Mouse (Mus musculus) stomach, embryonic 15.5 days (tissue): ENCODE measurements around the gene Ldb2. TPM values are rescaled to one million over a fixed set of nuclear protein-coding genes. Genes with fewer than 3 reads are reported as not detected.

ENCODE experiments used
- ATAC-seq: fragments of 200-750 bp; cut with Nextera tagmentation; 2 replicates; pipeline ENCODE4 v1.8.0; 2017; ENCODE audit warnings: low read depth, moderate number of reproducible peaks, moderate TSS enrichment; ENCODE audit not compliant: insufficient read depth, low FRiP score
- H3K27ac ChIP-seq: fragments of 300-500 bp; sonication (generic); 2 replicates; pipeline ENCODE4 v1.5.1; 2015; ENCODE audit warnings: mild to moderate bottlenecking, inconsistent platforms
- H3K27me3 ChIP-seq: fragments of 300-500 bp; sonication (generic); replicated peaks from 2 replicates; pipeline ENCODE4 v1.6.1; 2015; ENCODE audit warnings: inconsistent platforms
- H3K36me3 ChIP-seq: fragments of 300-500 bp; sonication (generic); 2 replicates; pipeline ENCODE4 v1.6.1; 2015; ENCODE audit warnings: inconsistent platforms
- H3K4me1 ChIP-seq: fragments of 300-500 bp; sonication (generic); 2 replicates; pipeline ENCODE4 v1.6.1; 2015; ENCODE audit warnings: inconsistent platforms
- H3K4me2 ChIP-seq: fragments of 300-500 bp; sonication (generic); 2 replicates; pipeline ENCODE4 v1.6.1; 2015; ENCODE audit warnings: mild to moderate bottlenecking, inconsistent platforms
- H3K4me3 ChIP-seq: fragments of 300-500 bp; sonication (generic); replicated peaks from 2 replicates; pipeline ENCODE4 v1.5.1; 2015; ENCODE audit warnings: inconsistent platforms
- H3K9ac ChIP-seq: fragments of 300-500 bp; sonication (generic); 2 replicates; pipeline ENCODE4 v1.6.1; 2015; ENCODE audit warnings: inconsistent platforms
- H3K9me3 ChIP-seq: fragments of 300-500 bp; sonication (generic); 2 replicates; pipeline ENCODE4 v1.6.1; 2016; ENCODE audit warnings: inconsistent platforms
- WGBS: fragments of 180-500 bp; shearing (Covaris S2); methylation state at CpG from one replicate; pipeline ENCODE4 v1.1.7; 2015; 5-methylcytosine and 5-hydroxymethylcytosine counted together
- polyA plus RNA-seq: library from polyadenylated mRNA; unstranded; fragments of >200 nt; fragmentation: Nextera tagmentation; extraction: Ambion mirVana; gene quantifications from 2 replicates; pipeline ENCODE4 v1.2.1, GENCODE M21; 2015

Gene Ldb2
- polyA plus RNA-seq, 1 experiment from 2014 or later, result 41.4 TPM

GRCm38 (mm10) chr5:44677814-44678213 lies 121.7 kb downstream of the Ldb2 start:
- no peak overlapping the region for H3K4me2 ChIP-seq
- no peak overlapping the region for H3K27ac ChIP-seq
- no peaks in the 10 kb centered on the region for H3K9me3 ChIP-seq
- no peaks in the 10 kb centered on the region for H3K4me1 ChIP-seq
- WGBS, result 59% methylated on average over 5 of the region's 5 CpGs
- H3K36me3 ChIP-seq, result no peaks in the 10 kb centered on the region
- H3K4me3 ChIP-seq, result no peak overlapping the region
- no peak for ATAC-seq
- H3K27me3 ChIP-seq, result no peaks in the 10 kb centered on the region
- H3K9ac ChIP-seq, result no peak overlapping the region

GRCm38 (mm10) chr5:44676145-44676754 lies 123.2 kb downstream of the Ldb2 start:
- no peaks in the 10 kb centered on the region for H3K9me3 ChIP-seq
- no peak overlapping the region for H3K27ac ChIP-seq
- ATAC-seq, result no peak
- WGBS, result 81% methylated on average over 5 of the region's 5 CpGs
- H3K4me1 ChIP-seq, result no peaks in the 10 kb centered on the region
- no peak overlapping the region for H3K4me3 ChIP-seq
- no peaks in the 10 kb centered on the region for H3K36me3 ChIP-seq
- H3K4me2 ChIP-seq, result no peak overlapping the region
- H3K9ac ChIP-seq, result no peak overlapping the region
- no peaks in the 10 kb centered on the region for H3K27me3 ChIP-seq

- no peak overlapping the region for H3K4me2 ChIP-seq
- no peak overlapping the region for H3K9ac ChIP-seq
- no peak overlapping the region for H3K4me3 ChIP-seq
- peak; percentile 63; the same call in 1 of the 2 replicates for ATAC-seq
- no peaks in the 10 kb centered on the region for H3K9me3 ChIP-seq
- 23% methylated on average over 2 of the region's 2 CpGs for WGBS
- H3K4me1 ChIP-seq, result no peaks in the 10 kb centered on the region
- H3K36me3 ChIP-seq, result no peaks in the 10 kb centered on the region
- H3K27ac ChIP-seq, result peak overlapping the region; percentile 62; the same call in 1 of the 2 replicates
- H3K27me3 ChIP-seq, result no peaks in the 10 kb centered on the region
Measured at GRCm38 (mm10) chr5:44670336-44670735, 129.1 kb downstream of the Ldb2 start.

GRCm38 (mm10) chr5:44667907-44668306 lies 131.6 kb downstream of the Ldb2 start:
- Histone ChIP-seq H3K27me3 (no peaks in the 10 kb centered on the region), H3K9ac (no peak overlapping the region), H3K4me1 (no peaks in the 10 kb centered on the region), H3K27ac (no peak overlapping the region), H3K4me3 (no peak overlapping the region), H3K36me3 (no peaks in the 10 kb centered on the region), H3K9me3 (no peaks in the 10 kb centered on the region), H3K4me2 (no peak overlapping the region)
- 80% methylated on average over 3 of the region's 3 CpGs for WGBS
- no peak for ATAC-seq

GRCm38 (mm10) chr5:44667383-44667782 lies 132.1 kb downstream of the Ldb2 start:
- H3K9ac ChIP-seq, result no peak overlapping the region
- no peak overlapping the region for H3K4me3 ChIP-seq
- WGBS, result 86% methylated on average over 10 of the region's 10 CpGs
- H3K27me3 ChIP-seq, result no peaks in the 10 kb centered on the region
- H3K4me1 ChIP-seq, result no peaks in the 10 kb centered on the region
- no peak for ATAC-seq
- no peaks in the 10 kb centered on the region for H3K9me3 ChIP-seq
- no peaks in the 10 kb centered on the region for H3K36me3 ChIP-seq
- H3K4me2 ChIP-seq, result no peak overlapping the region
- H3K27ac ChIP-seq, result no peak overlapping the region

GRCm38 (mm10) chr5:44659651-44660050 lies 139.8 kb downstream of the Ldb2 start:
- no peak overlapping the region for H3K27ac ChIP-seq

GRCm38 (mm10) chr5:44656707-44657106 lies 142.8 kb downstream of the Ldb2 start:
- Histone ChIP-seq H3K4me2 (no peak overlapping the region), H3K4me1 (no peaks in the 10 kb centered on the region), H3K9ac (no peak overlapping the region), H3K27ac (no peak overlapping the region), H3K4me3 (no peak overlapping the region), H3K36me3 (no peaks in the 10 kb centered on the region), H3K9me3 (no peaks in the 10 kb centered on the region), H3K27me3 (no peaks in the 10 kb centered on the region)
- ATAC-seq, result no peak
- WGBS, result 94% methylated on average over 1 of the region's 1 CpGs

More at GRCm38 (mm10) chr5:44659651-44660050, 139.8 kb downstream of the Ldb2 start:
- no peaks in the 10 kb centered on the region for H3K9me3 ChIP-seq
- H3K9ac ChIP-seq, result no peak overlapping the region
- no peak overlapping the region for H3K4me2 ChIP-seq
- no peaks in the 10 kb centered on the region for H3K36me3 ChIP-seq
- H3K27me3 ChIP-seq, result no peaks in the 10 kb centered on the region
- 73% methylated on average over 11 of the region's 11 CpGs for WGBS
- no peak overlapping the region for H3K4me3 ChIP-seq
- H3K4me1 ChIP-seq, result no peaks in the 10 kb centered on the region
- no peak for ATAC-seq

- Histone ChIP-seq H3K4me2 (no peak overlapping the region), H3K4me1 (no peaks in the 10 kb centered on the region), H3K36me3 (no peaks in the 10 kb centered on the region), H3K9ac (no peak overlapping the region), H3K4me3 (no peak overlapping the region), H3K27ac (peak overlapping the region; percentile 27; the same call in 1 of the 2 replicates), H3K9me3 (no peaks in the 10 kb centered on the region), H3K27me3 (no peaks in the 10 kb centered on the region)
- whole genome bisulfite sequencing, result 37% methylated on average over 9 of the region's 9 CpGs
- no peak for ATAC-seq
Measured at GRCm38 (mm10) chr5:44654403-44654802, 145.1 kb downstream of the Ldb2 start.

- no peak overlapping the region for H3K4me3 ChIP-seq
- peaks cover 8% of the 10 kb centered on the region for H3K4me1 ChIP-seq
- no peaks in the 10 kb centered on the region for H3K36me3 ChIP-seq
- no peak for ATAC-seq
- H3K27ac ChIP-seq, result no peak overlapping the region
- H3K9ac ChIP-seq, result no peak overlapping the region
- WGBS, result 36% methylated on average over 2 of the region's 2 CpGs
- H3K4me2 ChIP-seq, result no peak overlapping the region
- no peaks in the 10 kb centered on the region for H3K9me3 ChIP-seq
- no peaks in the 10 kb centered on the region for H3K27me3 ChIP-seq
Measured at GRCm38 (mm10) chr5:44646842-44647190, 152.7 kb downstream of the Ldb2 start.

- Histone ChIP-seq H3K9me3 (no peaks in the 10 kb centered on the region), H3K27ac (no peak overlapping the region), H3K4me1 (peaks cover 8% of the 10 kb centered on the region), H3K36me3 (no peaks in the 10 kb centered on the region), H3K9ac (no peak overlapping the region), H3K27me3 (no peaks in the 10 kb centered on the region), H3K4me2 (no peak overlapping the region), H3K4me3 (no peak overlapping the region)
- 0 out of 2 replicates have a peak, but pooled peaks have one; percentile 14 for ATAC-seq
- WGBS, result 47% methylated on average over 4 of the region's 4 CpGs
Measured at GRCm38 (mm10) chr5:44645952-44646841, 153.3 kb downstream of the Ldb2 start.

- Histone ChIP-seq H3K4me2 (no peak overlapping the region), H3K9ac (no peak overlapping the region), H3K4me1 (peaks cover 8% of the 10 kb centered on the region), H3K4me3 (no peak overlapping the region), H3K36me3 (no peaks in the 10 kb centered on the region), H3K9me3 (no peaks in the 10 kb centered on the region), H3K27ac (no peak overlapping the region), H3K27me3 (no peaks in the 10 kb centered on the region)
- WGBS, result 87% methylated on average over 3 of the region's 3 CpGs
- ATAC-seq, result no peak
Measured at GRCm38 (mm10) chr5:44643079-44643478, 156.4 kb downstream of the Ldb2 start.

GRCm38 (mm10) chr5:44641060-44641459 lies 158.4 kb downstream of the Ldb2 start:
- Histone ChIP-seq H3K27me3 (no peaks in the 10 kb centered on the region), H3K36me3 (no peaks in the 10 kb centered on the region), H3K4me2 (no peak overlapping the region), H3K9me3 (no peaks in the 10 kb centered on the region), H3K4me1 (no peaks in the 10 kb centered on the region), H3K27ac (no peak overlapping the region), H3K4me3 (no peak overlapping the region), H3K9ac (no peak overlapping the region)
- no peak for ATAC-seq
- WGBS, result 59% methylated on average over 4 of the region's 4 CpGs
